Mouse (Mus musculus) kidney, embryonic 16.5 days (tissue): ENCODE measurements at regions not wholly inside any gene's neighbourhood (a gene's known extent, or its start where the extent isn't known, plus 50 kb on each side); places are given as distances from the start of the nearest gene placed in this dataset.

Experiments
- ATAC-seq: fragments of 200-750 bp; cut with Nextera tagmentation; 2 replicates; pipeline ENCODE4 v1.8.0; 2017; ENCODE audit warnings: moderate TSS enrichment; ENCODE audit not compliant: low FRiP score, low TSS enrichment
- H3K27ac ChIP-seq: fragments of 300-500 bp; sonication (generic); 2 replicates; pipeline ENCODE4 v1.5.1; 2014; ENCODE audit warnings: low read length
- H3K27me3 ChIP-seq: fragments of 300-500 bp; sonication (generic); 2 replicates; pipeline ENCODE4 v1.6.1; 2014; ENCODE audit warnings: low read length, control low read depth, mixed read lengths; ENCODE audit not compliant: insufficient read depth
- H3K36me3 ChIP-seq: fragments of 300-500 bp; sonication (generic); 2 replicates; pipeline ENCODE4 v1.6.1; 2014; ENCODE audit warnings: low read length, control low read depth, mixed read lengths; ENCODE audit not compliant: insufficient read depth
- H3K4me1 ChIP-seq: fragments of 300-500 bp; sonication (generic); 2 replicates; pipeline ENCODE4 v1.6.1; 2014; ENCODE audit warnings: low read length, control low read depth, mixed read lengths; ENCODE audit not compliant: insufficient read depth
- H3K4me2 ChIP-seq: fragments of 300-500 bp; sonication (generic); replicated peaks from 2 replicates; pipeline ENCODE4 v1.6.1; 2014; ENCODE audit warnings: low read depth, low read length
- H3K4me3 ChIP-seq: fragments of 300-500 bp; sonication (generic); 2 replicates; pipeline ENCODE4 v1.5.1; 2014; ENCODE audit warnings: mild to moderate bottlenecking, low read length
- H3K9ac ChIP-seq: fragments of 300-500 bp; sonication (generic); replicated peaks from 2 replicates; pipeline ENCODE4 v1.6.1; 2014; ENCODE audit warnings: low read length
- H3K9me3 ChIP-seq: fragments of 300-500 bp; sonication (generic); 2 replicates; pipeline ENCODE4 v1.6.1; 2016; ENCODE audit warnings: low read length, control low read depth
- WGBS: fragments of 180-500 bp; shearing (Covaris S2); extraction: QIAGEN DNeasy Blood & Tissue Kit; methylation state at CpG from one replicate; pipeline ENCODE4 v1.1.7; 2014; 5-methylcytosine and 5-hydroxymethylcytosine counted together

- Histone ChIP-seq H3K36me3 (no peaks in the 10 kb centered on the region), H3K27ac (no peak overlapping the region), H3K27me3 (no peaks in the 10 kb centered on the region), H3K4me3 (no peak overlapping the region), H3K9me3 (no peaks in the 10 kb centered on the region), H3K4me1 (no peaks in the 10 kb centered on the region), H3K9ac (no peak overlapping the region), H3K4me2 (no peak overlapping the region)
- 73% methylated on average over 5 of the region's 5 CpGs for WGBS
- ATAC-seq, result no peak
Measured at GRCm38 (mm10) chr1:75946290-75946839, 400.3 kb downstream of the Slc4a3 start.

GRCm38 (mm10) chr1:75978203-75978986 lies 432.3 kb downstream of the Slc4a3 start:
- no peaks in the 10 kb centered on the region for H3K9me3 ChIP-seq
- no peak overlapping the region for H3K4me3 ChIP-seq
- H3K4me1 ChIP-seq, result no peaks in the 10 kb centered on the region
- H3K9ac ChIP-seq, result no peak overlapping the region
- H3K27me3 ChIP-seq, result no peaks in the 10 kb centered on the region
- 87% methylated on average over 9 of the region's 9 CpGs for WGBS
- no peak overlapping the region for H3K27ac ChIP-seq
- H3K4me2 ChIP-seq, result no peak overlapping the region
- H3K36me3 ChIP-seq, result no peaks in the 10 kb centered on the region
- no peak for ATAC-seq

- Histone ChIP-seq H3K9ac (no peak overlapping the region), H3K9me3 (no peaks in the 10 kb centered on the region), H3K36me3 (no peaks in the 10 kb centered on the region), H3K4me3 (no peak overlapping the region), H3K27me3 (no peaks in the 10 kb centered on the region), H3K4me1 (no peaks in the 10 kb centered on the region), H3K4me2 (no peak overlapping the region), H3K27ac (no peak overlapping the region)
- WGBS, result 64% methylated on average over 8 of the region's 8 CpGs
- no peak for ATAC-seq
Measured at GRCm38 (mm10) chr1:75983057-75983456, 437.0 kb downstream of the Slc4a3 start.

- no peaks in the 10 kb centered on the region for H3K9me3 ChIP-seq
- H3K4me1 ChIP-seq, result no peaks in the 10 kb centered on the region
- H3K36me3 ChIP-seq, result no peaks in the 10 kb centered on the region
- WGBS, result 86% methylated on average over 3 of the region's 3 CpGs
- H3K27me3 ChIP-seq, result no peaks in the 10 kb centered on the region
- no peak overlapping the region for H3K27ac ChIP-seq
- no peak for ATAC-seq
- no peak overlapping the region for H3K4me3 ChIP-seq
- H3K4me2 ChIP-seq, result no peak overlapping the region
- H3K9ac ChIP-seq, result no peak overlapping the region
Measured at GRCm38 (mm10) chr1:75983487-75983886, 437.4 kb downstream of the Slc4a3 start.

- Histone ChIP-seq H3K27me3 (no peaks in the 10 kb centered on the region), H3K27ac (no peak overlapping the region), H3K4me3 (no peak overlapping the region), H3K4me1 (no peaks in the 10 kb centered on the region), H3K9ac (no peak overlapping the region), H3K9me3 (no peaks in the 10 kb centered on the region), H3K4me2 (no peak overlapping the region), H3K36me3 (no peaks in the 10 kb centered on the region)
- WGBS, result 64% methylated on average over 3 of the region's 3 CpGs
- no peak for ATAC-seq
Measured at GRCm38 (mm10) chr1:75988496-75988895, 442.4 kb downstream of the Slc4a3 start.

GRCm38 (mm10) chr1:75992039-75992438 lies 446.0 kb downstream of the Slc4a3 start:
- H3K9ac ChIP-seq, result no peak overlapping the region
- H3K36me3 ChIP-seq, result no peaks in the 10 kb centered on the region
- no peak overlapping the region for H3K4me3 ChIP-seq
- no peaks in the 10 kb centered on the region for H3K9me3 ChIP-seq
- no peak overlapping the region for H3K27ac ChIP-seq
- H3K4me2 ChIP-seq, result no peak overlapping the region
- WGBS, result 91% methylated on average over 3 of the region's 3 CpGs
- ATAC-seq, result no peak
- no peaks in the 10 kb centered on the region for H3K27me3 ChIP-seq
- H3K4me1 ChIP-seq, result no peaks in the 10 kb centered on the region

- Histone ChIP-seq H3K9me3 (no peaks in the 10 kb centered on the region), H3K4me1 (no peaks in the 10 kb centered on the region), H3K27me3 (no peaks in the 10 kb centered on the region), H3K4me2 (no peak overlapping the region), H3K4me3 (no peak overlapping the region), H3K36me3 (no peaks in the 10 kb centered on the region), H3K27ac (no peak overlapping the region), H3K9ac (no peak overlapping the region)
- ATAC-seq, result no peak
- WGBS, result 57% methylated on average over 3 of the region's 3 CpGs
Measured at GRCm38 (mm10) chr1:75997222-75997621, 451.2 kb downstream of the Slc4a3 start.

- no peaks in the 10 kb centered on the region for H3K36me3 ChIP-seq
- ATAC-seq, result no peak
Measured at GRCm38 (mm10) chr1:76001124-76001523, 455.1 kb downstream of the Slc4a3 start.

GRCm38 (mm10) chr1:76009601-76010000 lies 463.5 kb downstream of the Slc4a3 start:
- Histone ChIP-seq H3K4me3 (no peak overlapping the region), H3K36me3 (no peaks in the 10 kb centered on the region), H3K9ac (no peak overlapping the region), H3K27ac (no peak overlapping the region), H3K9me3 (0 out of 2 replicates have a peak, but pooled peaks cover 4% of the 10 kb centered on the region), H3K4me2 (no peak overlapping the region), H3K27me3 (no peaks in the 10 kb centered on the region), H3K4me1 (no peaks in the 10 kb centered on the region)
- no peak for ATAC-seq
- WGBS, result 15% methylated on average over 3 of the region's 3 CpGs

More at GRCm38 (mm10) chr1:76001124-76001523, 455.1 kb downstream of the Slc4a3 start:
- Histone ChIP-seq H3K4me3 (no peak overlapping the region), H3K4me1 (no peaks in the 10 kb centered on the region), H3K27me3 (no peaks in the 10 kb centered on the region), H3K27ac (no peak overlapping the region), H3K9ac (no peak overlapping the region), H3K4me2 (no peak overlapping the region), H3K9me3 (0 out of 2 replicates have a peak, but pooled peaks cover 3% of the 10 kb centered on the region)
- WGBS, result 87% methylated on average over 9 of the region's 9 CpGs

- H3K27me3 ChIP-seq, result no peaks in the 10 kb centered on the region
- no peak overlapping the region for H3K4me3 ChIP-seq
- no peak for ATAC-seq
- H3K27ac ChIP-seq, result no peak overlapping the region
- 64% methylated on average over 4 of the region's 4 CpGs for WGBS
- no peaks in the 10 kb centered on the region for H3K36me3 ChIP-seq
- no peak overlapping the region for H3K9ac ChIP-seq
- H3K9me3 ChIP-seq, result 0 out of 2 replicates have a peak, but pooled peaks cover 4% of the 10 kb centered on the region
- H3K4me2 ChIP-seq, result no peak overlapping the region
- H3K4me1 ChIP-seq, result no peaks in the 10 kb centered on the region
Measured at GRCm38 (mm10) chr1:76010212-76010800, 464.2 kb downstream of the Slc4a3 start.
